Mouse (Mus musculus) urinary bladder, postnatal 10 days (tissue): ENCODE measurements around the gene Sash1.

Experiments used
- DNase-seq: peaks from one replicate; pipeline ENCODE4 v3.0.0; 2022; ENCODE audit warnings: low spot score

The Sash1 gene

DNA sequence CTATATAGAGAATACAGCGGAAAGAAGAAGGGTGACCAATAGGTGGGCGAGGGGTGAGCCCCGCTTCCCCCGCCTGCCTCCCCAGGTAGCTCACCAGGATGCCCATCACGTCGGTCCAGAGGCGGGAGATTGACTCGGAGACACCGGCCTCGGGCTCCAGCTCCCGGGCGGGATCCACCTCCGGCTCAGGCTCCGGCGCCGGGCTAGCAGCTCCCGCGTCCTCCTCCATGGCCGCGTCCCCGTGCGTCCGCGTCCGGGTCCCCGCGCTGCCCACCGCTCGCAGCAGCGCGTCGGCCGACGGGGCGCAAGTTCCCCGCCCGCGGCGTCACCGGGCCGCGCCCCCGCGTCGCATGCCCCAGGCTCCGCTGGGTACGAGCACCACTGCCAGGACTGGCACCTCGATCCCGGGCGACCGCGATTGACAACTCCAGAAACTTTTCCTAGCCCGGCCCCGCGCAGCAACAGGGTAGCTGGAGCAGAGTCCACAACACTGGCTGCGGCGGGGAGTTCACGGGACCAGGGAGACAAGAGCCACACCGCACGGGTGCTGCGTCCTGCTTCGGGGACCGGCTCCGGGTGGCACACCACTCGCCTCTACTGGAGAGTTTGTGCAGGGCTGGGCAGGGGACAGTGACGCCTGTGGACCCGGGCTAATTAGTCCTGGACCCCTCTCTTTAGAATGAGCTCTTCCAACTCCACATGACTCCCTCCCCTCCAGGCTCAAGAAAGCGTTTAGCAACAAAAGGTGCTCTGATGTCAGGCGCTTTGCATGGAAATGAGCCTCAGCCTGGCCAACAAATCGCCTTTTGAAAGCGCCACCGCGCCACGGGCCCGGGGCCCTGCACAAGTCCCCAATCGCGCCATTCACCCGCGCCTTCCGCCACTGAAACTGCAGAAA is at the start of gene Sash1:
Sash1 (minus strand) TSS at position 441 of the 898 bp plus-strand sequence.
- peak; percentile 46 for DNase-seq

DNA sequence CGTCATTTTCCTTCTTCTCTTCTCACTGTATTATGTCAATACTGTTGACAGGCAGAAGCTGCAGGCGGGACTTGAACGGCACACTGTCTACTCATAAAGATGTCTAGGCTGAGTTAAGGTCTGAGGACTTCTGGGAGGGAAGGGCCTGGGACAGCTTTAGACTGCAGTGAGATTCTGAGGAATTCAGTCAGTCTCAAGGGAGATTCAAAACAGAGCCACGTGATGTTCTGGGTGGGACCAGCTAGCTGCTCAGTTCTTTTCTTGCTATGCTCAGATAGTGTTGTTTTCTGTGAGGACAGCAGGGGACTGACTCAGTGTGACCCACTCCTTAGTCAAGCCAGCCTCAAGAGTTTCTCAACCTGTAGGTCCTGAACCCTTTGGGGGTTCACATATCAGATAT is 49.7 kb upstream of the Sash1 start:
- DNase-seq = no peak

- no peak for DNase-seq
Observed at GRCm38 (mm10) chr10:8933451-8934372, 47.8 kb upstream of the Sash1 start.

- no peak for DNase-seq
Observed at GRCm38 (mm10) chr10:8931548-8932240, 45.8 kb upstream of the Sash1 start.

GRCm38 (mm10) chr10:8930672-8931071 is 44.8 kb upstream of the Sash1 start:
- no peak for DNase-seq

- DNase-seq = no peak
Observed at GRCm38 (mm10) chr10:8928775-8929647, 43.1 kb upstream of the Sash1 start.

DNA sequence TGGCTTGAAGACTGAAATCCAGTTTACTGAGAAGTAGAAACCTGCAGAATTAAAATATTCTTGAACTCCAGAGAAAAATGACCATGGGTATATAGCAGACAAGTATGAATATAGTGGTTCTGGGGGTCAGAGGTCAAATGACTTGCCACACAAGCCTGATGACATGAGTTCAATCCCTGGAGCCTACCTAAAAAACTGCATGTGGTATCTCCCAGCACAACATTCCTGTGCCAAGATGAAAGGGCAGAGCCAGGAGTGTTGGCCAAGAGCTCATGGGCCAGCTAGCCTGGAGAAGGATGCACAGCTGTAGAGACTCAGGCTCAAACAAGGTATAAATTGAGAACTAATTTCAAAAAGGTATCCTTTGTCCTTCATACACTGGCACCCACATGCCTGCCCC is 42.4 kb upstream of the Sash1 start:
- no peak for DNase-seq

DNA sequence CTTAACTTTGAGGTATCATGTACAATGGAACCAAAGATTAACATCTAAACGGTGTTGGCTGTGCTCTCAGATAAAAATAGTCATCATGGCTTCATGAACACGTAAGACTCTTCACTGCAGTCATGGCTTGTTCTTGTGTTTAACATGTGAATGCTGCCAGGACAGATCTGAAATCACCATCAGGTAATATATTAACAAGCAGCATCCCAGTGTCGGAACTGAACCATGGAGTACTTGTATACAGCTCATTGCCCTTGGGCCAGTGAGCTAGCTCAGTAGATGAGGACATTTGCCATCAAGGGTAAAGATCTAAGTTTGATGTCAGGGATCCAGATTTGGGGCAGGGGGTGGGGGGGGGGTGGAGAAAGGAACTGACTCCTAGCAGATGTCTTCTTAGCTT is 41.0 kb upstream of the Sash1 start:
- no peak for DNase-seq

DNA sequence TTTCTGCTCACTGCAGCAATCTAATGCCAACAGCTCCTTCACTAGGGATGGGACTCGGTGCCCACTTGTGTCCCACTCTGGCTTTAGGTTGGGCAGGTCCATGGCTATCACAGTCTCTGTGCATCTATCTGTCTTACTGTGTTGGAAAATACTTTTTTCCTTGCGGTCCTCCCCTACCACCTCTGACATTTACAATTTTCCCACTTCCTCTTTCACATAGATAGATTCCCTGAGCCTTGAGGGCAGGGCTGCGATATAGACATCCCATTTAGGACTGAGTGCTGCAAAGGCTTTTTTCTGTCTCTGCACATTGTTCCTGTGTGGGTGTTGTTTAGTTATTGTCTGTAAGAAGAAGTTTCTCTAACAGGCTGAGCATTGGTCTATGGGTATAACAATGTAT is 40.4 kb upstream of the Sash1 start:
- DNase-seq = no peak

- DNase-seq = no peak
Observed at GRCm38 (mm10) chr10:8925299-8925698, 39.4 kb upstream of the Sash1 start.

DNA sequence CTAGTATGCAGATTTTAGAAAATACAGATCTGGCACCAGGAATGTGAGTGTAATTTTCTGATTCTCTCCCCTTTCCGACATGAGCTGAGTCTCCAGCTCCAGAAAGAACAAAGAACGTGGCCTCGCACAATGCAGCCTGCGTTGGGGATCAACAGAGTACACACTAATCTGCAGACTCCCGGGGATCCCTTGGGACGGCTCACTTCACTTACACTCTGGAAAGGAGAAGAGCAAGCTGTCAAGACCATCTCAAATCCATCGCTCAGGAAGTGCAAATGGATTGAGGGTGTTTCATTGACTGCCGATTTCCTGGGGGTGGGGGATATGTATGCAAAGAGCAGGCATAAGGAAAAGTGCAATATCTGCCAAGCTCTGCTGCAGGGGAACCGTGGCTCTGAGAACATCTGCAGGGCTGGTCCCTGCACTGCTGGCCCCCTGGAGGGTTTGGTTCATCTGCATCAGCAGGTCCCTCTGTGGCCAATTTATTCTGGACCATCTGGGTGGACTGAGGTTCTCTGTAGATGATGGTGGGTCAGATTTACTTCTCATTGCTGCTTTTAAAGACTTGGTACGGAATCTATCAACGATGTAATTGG is 35.3 kb upstream of the Sash1 start:
- no peak for DNase-seq

GRCm38 (mm10) chr10:8917798-8918197 is 31.9 kb upstream of the Sash1 start:
- DNase-seq = no peak

- DNase-seq = no peak
Observed at GRCm38 (mm10) chr10:8917350-8917749, 31.5 kb upstream of the Sash1 start.

- DNase-seq = no peak
Observed at GRCm38 (mm10) chr10:8915755-8916154, 29.9 kb upstream of the Sash1 start.

DNA sequence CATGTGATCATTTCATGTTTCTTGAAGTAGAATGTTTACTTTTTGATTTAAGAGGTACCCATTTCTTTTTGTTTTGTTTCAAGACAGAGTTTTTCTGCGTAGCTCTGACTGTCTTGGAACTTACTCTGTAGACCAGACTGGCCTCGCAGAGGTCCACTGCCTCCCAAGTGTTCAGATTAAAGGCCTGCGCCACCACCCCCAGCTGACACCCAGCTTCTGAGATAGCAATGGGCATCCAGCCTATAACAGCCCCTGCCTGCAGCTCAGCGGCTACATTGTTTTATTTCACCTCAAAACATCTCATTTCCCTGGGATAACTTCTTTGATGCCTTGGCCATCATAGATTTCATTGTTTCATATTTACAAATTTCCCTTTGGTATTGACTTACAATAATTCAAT is 28.0 kb upstream of the Sash1 start:
- no peak for DNase-seq

DNA sequence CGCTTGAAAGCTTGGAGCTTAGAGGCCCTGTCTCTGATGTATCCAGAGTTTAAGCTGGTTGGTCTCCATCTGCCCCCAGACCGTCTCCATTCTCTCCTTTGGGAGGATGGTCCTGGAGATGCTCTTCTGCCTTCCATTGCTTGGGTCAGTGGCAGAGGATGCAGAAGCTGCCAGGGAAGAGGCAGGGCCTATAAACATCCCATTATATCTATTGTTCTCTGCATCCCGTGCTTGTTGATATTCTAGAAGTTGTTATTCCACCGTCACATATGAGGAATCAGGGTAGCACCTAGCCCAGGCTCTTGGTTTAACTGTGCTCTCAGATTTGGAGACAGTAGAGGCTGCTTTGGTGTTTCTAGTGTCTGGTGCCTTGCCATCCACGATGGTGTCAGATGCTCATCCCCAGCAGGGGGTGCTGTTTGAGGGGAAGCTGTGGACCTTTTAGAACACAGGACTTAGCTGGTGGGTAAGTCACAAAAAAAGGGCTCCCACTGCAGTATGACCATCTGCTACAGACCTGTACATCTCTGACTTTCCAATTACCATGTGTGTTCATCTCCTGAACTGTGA is 26.9 kb upstream of the Sash1 start:
- DNase-seq = no peak

DNA sequence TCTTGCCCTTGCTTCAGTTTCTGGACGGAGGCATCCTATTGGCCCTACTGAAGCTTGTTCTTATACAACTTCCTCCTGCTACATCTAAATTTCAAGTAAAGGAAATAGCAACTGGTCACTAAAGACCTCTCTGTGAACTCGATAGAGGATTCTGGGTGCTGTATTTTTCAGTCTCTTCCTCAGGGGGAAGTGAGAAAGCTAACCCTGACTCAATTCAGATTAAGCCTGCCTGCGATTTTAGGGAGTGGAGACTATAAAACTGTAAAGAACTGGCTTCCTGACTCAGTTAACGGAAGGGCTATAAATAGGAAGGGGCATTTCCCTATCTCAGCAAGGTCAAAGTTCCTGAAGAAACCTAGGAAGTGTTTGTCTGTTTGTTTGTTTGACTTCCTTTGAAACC is 26.3 kb upstream of the Sash1 start:
- no peak for DNase-seq

DNA sequence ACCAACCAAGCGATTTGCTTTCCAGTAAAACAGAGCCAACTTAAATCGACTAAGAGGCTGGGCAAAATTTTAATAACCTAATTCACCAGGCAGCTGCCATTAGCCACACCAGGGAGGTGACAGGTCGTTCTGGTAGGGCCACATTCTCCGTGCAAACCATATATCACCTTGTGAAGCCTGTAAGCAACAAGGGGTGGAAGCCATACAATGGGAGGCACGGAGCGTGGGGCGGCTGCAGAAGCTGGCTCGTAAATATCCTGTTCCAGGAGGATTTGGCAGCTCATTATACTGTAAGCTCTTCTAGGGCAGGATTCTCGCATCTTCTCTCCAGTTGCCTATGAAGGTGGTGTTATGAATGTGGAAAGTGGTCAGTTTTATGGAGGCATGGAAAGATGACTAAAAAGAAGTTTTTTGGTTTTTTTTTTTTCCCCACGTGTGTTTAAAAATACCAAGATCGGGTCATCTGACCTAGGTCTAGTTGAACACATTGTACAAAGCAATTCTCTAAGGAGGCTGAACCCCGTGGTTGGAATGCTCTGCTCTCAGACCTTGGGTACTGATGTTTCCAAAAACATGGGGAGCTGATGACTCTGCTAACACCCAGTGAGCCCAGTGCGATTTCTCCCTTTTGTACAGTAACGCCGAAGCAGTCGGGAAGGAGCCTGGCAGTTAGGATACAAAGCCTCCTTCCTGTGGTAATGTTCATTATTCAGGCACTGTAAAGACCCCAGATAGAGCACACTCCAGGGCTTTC is 24.5 kb upstream of the Sash1 start:
- no peak for DNase-seq

DNA sequence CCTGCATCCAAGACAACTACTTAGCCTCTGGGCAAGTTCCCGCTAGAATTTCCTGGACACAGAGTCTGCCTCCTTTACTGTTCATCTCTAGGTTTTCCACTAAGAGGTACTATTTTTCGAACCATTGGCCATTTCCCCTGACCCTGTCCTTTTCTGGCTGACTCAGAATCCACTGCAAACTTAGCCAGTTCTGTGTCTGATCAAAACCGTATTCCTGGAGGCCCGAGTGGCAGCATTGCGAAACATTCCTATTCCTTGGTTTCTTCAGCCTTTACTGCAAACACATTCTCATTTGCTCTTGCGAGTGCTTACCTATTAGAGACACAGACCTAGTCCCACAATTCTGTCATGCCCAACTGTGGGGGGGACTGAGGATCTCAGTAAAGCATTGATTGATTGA is 17.2 kb upstream of the Sash1 start:
- DNase-seq = no peak

DNA sequence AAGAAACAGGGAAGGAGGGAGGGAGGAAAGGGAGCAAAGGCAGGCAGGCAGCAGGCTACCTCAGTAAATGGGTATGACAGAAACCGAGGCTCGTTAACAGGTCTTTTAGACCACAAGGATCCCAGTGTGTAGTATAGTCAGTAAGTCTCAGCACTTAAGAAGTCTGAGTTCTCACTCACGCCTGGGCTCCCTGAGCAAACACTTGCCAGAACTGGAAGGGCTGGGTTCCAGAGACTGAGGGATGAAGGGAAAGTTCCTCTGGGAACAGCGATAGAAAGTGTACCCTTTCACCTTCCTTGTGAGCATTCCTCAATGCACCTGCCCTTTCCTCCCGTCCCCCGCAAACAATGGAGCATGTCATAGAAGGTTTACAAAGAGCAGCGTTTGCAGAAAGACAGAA is 16.5 kb upstream of the Sash1 start:
- no peak for DNase-seq
